Mouse (Mus musculus): ENCODE data around the gene Mael. TPM values are rescaled to one million over a fixed set of nuclear protein-coding genes. Genes with fewer than 3 reads are reported as not detected.
A peak's percentile ranks its signal among the peaks of the same experiment; 100 is the strongest.

Mael gene
- 0.10 TPM in 1 of 2 replicates, not detected in the other for polyA plus RNA-seq (2012; rRNA removed)

DNA sequence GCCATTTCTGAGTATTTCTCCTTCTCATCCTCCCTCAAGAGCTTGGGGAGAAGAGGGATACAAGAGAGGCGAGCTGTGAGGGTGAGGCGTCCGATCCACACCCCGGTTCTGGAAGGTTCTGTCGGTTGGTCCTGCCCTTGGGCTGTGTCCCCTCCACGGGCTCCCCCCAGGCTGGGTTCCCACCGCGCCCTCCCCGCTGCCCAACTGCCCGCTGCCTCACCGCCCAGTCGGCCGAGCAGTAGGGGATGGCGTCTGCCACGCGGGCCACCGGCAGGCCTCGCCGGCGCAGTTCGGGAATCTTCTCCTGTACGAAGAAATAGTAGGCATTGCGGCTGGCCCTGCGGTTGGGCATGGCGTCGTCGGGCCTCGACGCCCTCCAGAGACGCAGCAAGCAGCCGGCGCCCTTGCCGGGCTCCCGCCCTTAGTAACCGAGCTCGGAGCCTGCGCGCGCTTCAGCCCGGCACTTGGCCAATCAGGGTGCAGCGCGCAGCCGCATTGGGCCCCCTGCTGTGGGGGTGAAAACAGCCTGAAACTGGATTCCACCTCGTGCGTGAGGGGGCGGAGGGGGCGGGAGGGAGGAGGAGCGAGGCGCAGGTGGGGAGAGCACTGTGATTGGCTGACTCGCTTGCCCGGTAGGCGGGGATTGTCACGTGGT lies at the start of gene Mael:
TSS of gene Mael (minus strand) at position 433 of the 655 bp plus-strand sequence.
- no peak for DNase-seq
- no peaks in the 10 kb centered on the region for H3K27me3 ChIP-seq (ENCODE audit: control insufficient read depth, insufficient read depth, low read length)
- no peak within 1 kb of the TSS for H3K27ac ChIP-seq (ENCODE audit: insufficient read depth, low read length)
- WGBS: 89% methylated on average over 53 of the region's 53 CpGs
- TF ChIP-seq CTCF (IDR thresholded peaks at IDR 0.05; ENCODE audit: borderline replicate concordance, insufficient read depth, low read depth, low read length) (no peak), POLR2A (IDR thresholded peaks at IDR 0.05; ENCODE audit: borderline replicate concordance, insufficient read depth, low read length) (no peak)
- H3K4me1 ChIP-seq (ENCODE audit: control insufficient read depth, insufficient read depth, low read length): no peaks in the 10 kb centered on the region
- no peak within 1 kb of the TSS for H3K4me3 ChIP-seq (replicated peaks; ENCODE audit: insufficient read depth, low read depth, low read length)

DNA sequence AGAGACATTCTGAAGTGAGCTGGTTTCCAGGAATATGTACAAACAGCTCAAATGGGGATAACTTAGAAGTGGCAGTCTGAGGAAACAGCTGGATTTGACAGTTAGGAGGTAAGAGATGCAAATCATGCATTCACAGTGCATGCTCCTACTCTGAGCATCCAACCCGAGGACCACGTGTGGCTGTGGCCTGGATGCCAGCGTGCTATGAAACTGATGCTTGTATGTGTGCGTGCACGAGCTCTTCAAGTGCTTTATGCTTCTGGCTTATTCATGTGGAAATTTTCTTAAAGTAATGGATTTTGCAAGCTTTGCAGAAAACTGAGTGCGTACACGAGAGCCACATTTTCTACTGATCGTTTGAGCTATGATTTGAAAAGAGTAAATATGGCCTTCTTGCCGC lies 47.7 kb upstream of the Mael start:
- DNase-seq: no peak
- Histone ChIP-seq H3K4me3 (replicated peaks; ENCODE audit: insufficient read depth, low read depth, low read length) (no peak overlapping the region), H3K4me1 (ENCODE audit: control insufficient read depth, insufficient read depth, low read length) (peaks cover 5% of the 10 kb centered on the region), H3K27ac (ENCODE audit: insufficient read depth, low read length) (no peak overlapping the region), H3K27me3 (ENCODE audit: control insufficient read depth, insufficient read depth, low read length) (no peaks in the 10 kb centered on the region)
- TF ChIP-seq CTCF (IDR thresholded peaks at IDR 0.05; ENCODE audit: borderline replicate concordance, insufficient read depth, low read depth, low read length) (no peak), POLR2A (IDR thresholded peaks at IDR 0.05; ENCODE audit: borderline replicate concordance, insufficient read depth, low read length) (no peak)
- WGBS: 92% methylated on average over 9 of the region's 9 CpGs

DNA sequence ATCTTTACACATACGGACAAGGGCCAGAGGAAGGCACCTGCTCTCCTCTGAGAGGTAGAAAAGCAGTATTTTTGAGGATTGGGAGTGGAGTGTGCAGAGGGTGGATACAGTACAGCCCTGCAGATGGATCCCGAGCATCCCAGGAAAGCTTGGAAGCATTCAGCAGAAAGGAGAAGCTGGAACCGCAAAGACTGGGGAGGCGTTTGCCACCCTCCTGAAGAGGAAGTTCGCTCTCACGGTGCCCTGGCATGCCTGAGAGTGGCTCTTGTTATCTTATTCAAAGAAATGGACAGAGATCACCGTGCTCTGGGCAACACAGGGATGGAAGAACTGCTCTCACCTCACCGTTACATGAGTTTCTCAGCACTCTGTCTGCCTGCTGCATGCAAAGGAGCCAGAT lies 45.8 kb upstream of the Mael start:
- 38% methylated on average over 8 of the region's 8 CpGs for WGBS
- H3K4me3 ChIP-seq (replicated peaks; ENCODE audit: insufficient read depth, low read depth, low read length): no peak overlapping the region
- no peak for DNase-seq
- H3K27me3 ChIP-seq (ENCODE audit: control insufficient read depth, insufficient read depth, low read length): no peaks in the 10 kb centered on the region
- TF ChIP-seq CTCF (IDR thresholded peaks at IDR 0.05; ENCODE audit: borderline replicate concordance, insufficient read depth, low read depth, low read length) (no peak), POLR2A (IDR thresholded peaks at IDR 0.05; ENCODE audit: borderline replicate concordance, insufficient read depth, low read length) (no peak)
- H3K27ac ChIP-seq (ENCODE audit: insufficient read depth, low read length): no peak overlapping the region
- H3K4me1 ChIP-seq (ENCODE audit: control insufficient read depth, insufficient read depth, low read length): peaks cover 12% of the 10 kb centered on the region

DNA sequence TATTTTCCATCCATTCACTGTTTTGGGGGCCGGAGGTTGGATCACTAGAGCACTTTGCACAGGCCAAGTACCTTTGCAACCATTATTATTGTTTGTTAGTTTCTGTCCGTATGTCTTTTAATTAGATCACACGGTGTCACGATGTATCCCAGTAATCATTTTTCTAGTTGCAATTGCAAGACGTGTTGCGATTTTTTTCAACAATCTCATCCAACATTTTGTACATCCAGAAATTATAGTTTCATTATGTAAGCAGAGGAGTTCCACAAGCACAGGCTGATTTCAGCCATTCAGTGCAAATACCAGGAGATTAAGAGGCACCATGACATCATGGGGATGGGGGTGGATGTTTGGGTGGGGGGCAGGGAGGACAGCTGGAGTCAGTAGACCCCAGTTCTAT lies 44.9 kb upstream of the Mael start:
- TF ChIP-seq POLR2A (IDR thresholded peaks at IDR 0.05; ENCODE audit: borderline replicate concordance, insufficient read depth, low read length) (no peak), CTCF (IDR thresholded peaks at IDR 0.05; ENCODE audit: borderline replicate concordance, insufficient read depth, low read depth, low read length) (no peak)
- no peak for DNase-seq
- Histone ChIP-seq H3K4me1 (ENCODE audit: control insufficient read depth, insufficient read depth, low read length) (peaks cover 12% of the 10 kb centered on the region), H3K27me3 (ENCODE audit: control insufficient read depth, insufficient read depth, low read length) (no peaks in the 10 kb centered on the region), H3K4me3 (replicated peaks; ENCODE audit: insufficient read depth, low read depth, low read length) (no peak overlapping the region), H3K27ac (ENCODE audit: insufficient read depth, low read length) (no peak overlapping the region)
- 91% methylated on average over 6 of the region's 6 CpGs for WGBS

DNA sequence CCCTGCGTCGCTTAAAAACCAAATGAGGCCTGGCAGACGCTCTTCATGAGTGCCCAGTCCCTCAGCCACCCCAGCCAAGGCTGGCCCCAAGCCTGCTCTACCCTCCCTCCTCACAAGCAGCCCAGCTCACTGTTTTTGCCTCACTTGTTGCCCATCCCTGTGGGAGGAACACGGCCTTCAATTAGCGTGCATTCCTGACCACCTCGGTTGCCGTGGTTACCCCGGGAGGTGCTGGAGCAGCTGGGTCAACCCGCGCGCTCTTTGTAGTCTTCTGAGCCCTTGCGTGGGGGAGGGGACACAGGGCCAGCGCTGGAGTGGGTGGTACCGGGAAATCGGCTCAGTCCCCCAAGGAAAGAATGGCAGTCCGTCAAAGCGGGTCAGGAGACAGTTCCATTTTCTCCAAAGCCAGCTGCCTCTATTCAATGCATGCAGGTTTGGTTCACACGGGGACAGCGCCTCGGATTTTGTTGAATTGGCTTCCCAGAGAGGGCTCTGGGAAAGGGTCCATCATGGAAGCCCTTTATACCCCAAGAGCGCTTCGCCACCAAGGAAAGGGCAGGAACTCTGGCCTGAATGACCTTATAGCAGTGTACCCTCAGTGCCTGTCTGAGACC lies 44.2 kb upstream of the Mael start:
- Histone ChIP-seq H3K27me3 (ENCODE audit: control insufficient read depth, insufficient read depth, low read length) (no peaks in the 10 kb centered on the region), H3K4me1 (ENCODE audit: control insufficient read depth, insufficient read depth, low read length) (peaks cover 12% of the 10 kb centered on the region), H3K27ac (ENCODE audit: insufficient read depth, low read length) (no peak overlapping the region), H3K4me3 (replicated peaks; ENCODE audit: insufficient read depth, low read depth, low read length) (peak overlapping the region; percentile 19)
- peak; percentile 37 to 51 for DNase-seq
- TF ChIP-seq CTCF (IDR thresholded peaks at IDR 0.05; ENCODE audit: borderline replicate concordance, insufficient read depth, low read depth, low read length): no peak
- 30% methylated on average over 22 of the region's 22 CpGs for WGBS

DNA sequence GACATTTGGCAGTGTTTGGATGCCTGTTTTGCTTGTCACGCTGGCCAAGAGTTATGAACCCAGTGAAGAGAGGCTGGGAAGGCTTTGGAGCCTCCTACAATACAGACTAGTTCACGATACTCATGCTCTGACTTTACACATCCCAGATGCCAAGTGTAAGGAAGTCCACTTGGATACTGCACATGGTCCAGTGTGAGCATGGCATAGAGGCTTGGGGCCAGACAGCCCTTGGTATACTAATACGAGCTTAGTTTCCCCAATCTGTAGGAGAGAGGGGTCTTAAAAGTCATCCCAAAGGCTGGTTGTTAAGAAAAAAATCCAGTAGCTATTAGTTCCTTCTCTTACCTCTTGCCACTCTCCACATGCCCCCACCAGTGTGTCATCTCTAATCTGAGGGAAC lies 43.3 kb upstream of the Mael start:
- DNase-seq: no peak
- Histone ChIP-seq H3K27me3 (ENCODE audit: control insufficient read depth, insufficient read depth, low read length) (no peaks in the 10 kb centered on the region), H3K27ac (ENCODE audit: insufficient read depth, low read length) (no peak overlapping the region), H3K4me1 (ENCODE audit: control insufficient read depth, insufficient read depth, low read length) (peaks cover 12% of the 10 kb centered on the region), H3K4me3 (replicated peaks; ENCODE audit: insufficient read depth, low read depth, low read length) (no peak overlapping the region)
- no peak for TF ChIP-seq CTCF (IDR thresholded peaks at IDR 0.05; ENCODE audit: borderline replicate concordance, insufficient read depth, low read depth, low read length)
- no peak for TF ChIP-seq POLR2A (IDR thresholded peaks at IDR 0.05; ENCODE audit: borderline replicate concordance, insufficient read depth, low read length)
- 80% methylated on average over 3 of the region's 3 CpGs for WGBS

DNA sequence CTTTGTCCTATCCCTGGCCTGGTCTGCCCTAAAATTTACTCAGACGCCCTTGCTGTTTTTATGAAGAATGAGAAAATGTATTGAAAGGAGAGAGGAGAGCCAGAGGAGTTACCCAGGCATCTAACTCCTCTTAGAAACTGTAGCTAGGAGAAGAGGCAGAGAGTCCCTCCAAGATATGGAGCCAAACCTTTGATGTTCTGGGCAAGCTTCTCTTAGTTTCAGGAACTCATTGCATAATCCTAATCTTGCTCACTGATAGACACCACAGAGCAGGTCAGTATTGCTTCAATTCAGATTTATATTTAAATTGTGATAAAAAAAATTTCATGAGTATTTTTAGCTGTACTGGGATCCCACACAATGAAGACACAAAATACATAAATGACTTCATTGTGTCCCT lies 42.7 kb upstream of the Mael start:
- peak in 1 of 2 experiments; percentile 16 for DNase-seq
- Histone ChIP-seq H3K4me1 (ENCODE audit: control insufficient read depth, insufficient read depth, low read length) (peaks cover 12% of the 10 kb centered on the region), H3K27me3 (ENCODE audit: control insufficient read depth, insufficient read depth, low read length) (no peaks in the 10 kb centered on the region), H3K4me3 (replicated peaks; ENCODE audit: insufficient read depth, low read depth, low read length) (no peak overlapping the region), H3K27ac (ENCODE audit: insufficient read depth, low read length) (no peak overlapping the region)
- WGBS: 92% methylated on average over 1 of the region's 1 CpGs
- TF ChIP-seq POLR2A (IDR thresholded peaks at IDR 0.05; ENCODE audit: borderline replicate concordance, insufficient read depth, low read length) (no peak), CTCF (IDR thresholded peaks at IDR 0.05; ENCODE audit: borderline replicate concordance, insufficient read depth, low read depth, low read length) (no peak)

DNA sequence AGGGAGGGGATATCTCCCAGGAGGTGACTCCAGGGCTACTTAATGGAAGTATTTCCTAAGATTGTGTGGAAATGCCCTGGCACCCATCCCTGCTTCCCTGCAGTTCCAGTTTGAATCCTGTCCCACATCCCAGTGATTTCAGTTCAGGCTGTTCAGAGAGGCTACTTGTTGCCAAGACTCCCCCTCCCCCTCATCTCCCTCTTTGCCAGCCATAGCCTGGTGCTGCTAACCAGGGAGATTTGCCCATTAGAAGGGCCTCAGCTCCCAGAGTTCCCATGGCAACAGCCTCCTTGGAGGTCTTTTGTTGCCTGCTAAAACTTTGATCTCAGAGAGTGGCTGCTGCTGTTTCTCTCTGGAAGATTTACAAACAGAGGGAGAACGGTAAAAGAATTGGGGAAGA lies 42.0 kb upstream of the Mael start:
- peaks cover 12% of the 10 kb centered on the region for H3K4me1 ChIP-seq (ENCODE audit: control insufficient read depth, insufficient read depth, low read length)
- TF ChIP-seq POLR2A (IDR thresholded peaks at IDR 0.05; ENCODE audit: borderline replicate concordance, insufficient read depth, low read length) (no peak), CTCF (IDR thresholded peaks at IDR 0.05; ENCODE audit: borderline replicate concordance, insufficient read depth, low read depth, low read length) (no peak)
- H3K4me3 ChIP-seq (replicated peaks; ENCODE audit: insufficient read depth, low read depth, low read length): no peak overlapping the region
- no peak overlapping the region for H3K27ac ChIP-seq (ENCODE audit: insufficient read depth, low read length)
- 29% methylated on average over 1 of the region's 1 CpGs for WGBS
- no peaks in the 10 kb centered on the region for H3K27me3 ChIP-seq (ENCODE audit: control insufficient read depth, insufficient read depth, low read length)
- peak; percentile 26 to 61 for DNase-seq

Measured in cerebellum, adult 2 months (tissue).